34 mouse cellular contexts compared by ENCODE assay signal in the genomic region with DNA sequence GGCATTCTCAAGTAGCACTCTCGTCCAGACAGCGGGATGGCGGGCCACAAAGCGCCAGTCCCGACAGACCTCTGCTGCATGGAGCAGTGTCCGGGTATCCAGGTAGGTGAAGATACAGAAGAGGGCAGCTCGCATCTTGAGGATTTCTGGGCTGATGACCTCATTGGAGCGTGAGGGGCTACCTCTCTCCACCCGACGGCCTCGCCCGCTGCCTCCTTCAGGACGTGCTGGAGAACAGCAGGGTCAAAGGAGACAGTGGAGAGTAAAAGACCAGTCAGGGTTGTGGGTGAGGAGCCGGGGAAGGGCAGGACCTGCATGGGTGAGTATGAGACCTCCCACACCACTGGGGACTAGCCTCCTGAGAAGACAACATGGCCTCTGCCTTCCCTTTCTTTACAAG. TPM values are rescaled to one million over a fixed set of nuclear protein-coding genes. Genes with fewer than 3 reads are reported as not detected.
DNase-seq lines count a peak whose midpoint lies in the region; ATAC-seq and TF ChIP-seq lines count a peak whose summit lies in the region.
"Had no signal": no experiment of that assay in that cellular context is flagged by ENCODE, and none has a peak within 500 bp of the region (broad histone marks: within the 10 kb centered on the region; RNA-seq: fewer than 3 reads in every experiment).

No protein-coding gene starts in this region.

- H3K4me1 ChIP-seq in heart, embryonic 11.5 days (ENCODE audit: control insufficient read depth, insufficient read depth, low read length): no peaks in the 10 kb centered on the region
- peaks cover 4 to 22% of the 10 kb centered on the region in 2 experiments; a peak in 1 of 4 replicates for H3K4me1 ChIP-seq in ES-E14 (ENCODE audit: control insufficient read depth in 2 of 2, insufficient read depth in 2 of 2, low read length in 2 of 2, poor library complexity in 1 of 2)
- H3K4me1 ChIP-seq in heart, embryonic 10.5 days: no peaks in the 10 kb centered on the region
- H3K4me1 ChIP-seq: heart, embryonic 12.5 days; heart, embryonic 15.5 days; intestine, embryonic 15.5 days had no signal

- H3K27me3 ChIP-seq in heart, embryonic 11.5 days (ENCODE audit: control insufficient read depth, insufficient read depth, low read length): peaks cover 60% of the 10 kb centered on the region
- H3K27me3 ChIP-seq in heart, embryonic 10.5 days (ENCODE audit: insufficient read depth, poor library complexity, severe bottlenecking): peaks cover 95% of the 10 kb centered on the region

- no peaks in the 10 kb centered on the region for H3K36me3 ChIP-seq in heart, embryonic 11.5 days (ENCODE audit: control insufficient read depth, insufficient read depth, low read length)
- H3K36me3 ChIP-seq in ES-E14 (ENCODE audit: control insufficient read depth, insufficient read depth, low read length, poor library complexity, severe bottlenecking): no peaks in the 10 kb centered on the region
- H3K36me3 ChIP-seq in heart, embryonic 10.5 days: no peaks in the 10 kb centered on the region
- H3K36me3 ChIP-seq: heart, embryonic 12.5 days; heart, embryonic 15.5 days; hindbrain, embryonic 10.5 days; intestine, embryonic 15.5 days had no signal

- in situ Hi-C loops in ES-E14 (cut with MboI; ENCODE audit: low sequenced_read_pairs in 2 of 2, unreplicated experiment in 2 of 2): no loop called here

- no peak overlapping the region for H3K4me3 ChIP-seq in heart, embryonic 11.5 days (ENCODE audit: low read depth, low read length)
- H3K4me3 ChIP-seq in ES-E14 (ENCODE audit: insufficient read depth in 1 of 2, low read depth in 1 of 2, low read length in 2 of 2, poor library complexity in 1 of 2, severe bottlenecking in 1 of 2): peak overlapping the region; percentile 9 to 19; a peak in 1 of 4 replicates
- H3K4me3 ChIP-seq in heart, embryonic 10.5 days: no peak overlapping the region
- H3K4me3 ChIP-seq: gastrocnemius, adult 2 months; heart, adult 2 months; heart, embryonic 12.5 days; heart, embryonic 15.5 days; hindbrain, embryonic 10.5 days; hindbrain, embryonic 13.5 days; intestine, embryonic 15.5 days had no signal

- peak; percentile 80 for DNase-seq in heart, adult 11 months
- DNase-seq in ES-E14 (ENCODE audit: low read depth, low spot score): no peak
- no peak for DNase-seq in gastrocnemius, postnatal 36 days
- DNase-seq in heart, embryonic 10.5 days (ENCODE audit: low spot score): no peak
- DNase-seq in ovary, postnatal 36 days (ENCODE audit: low spot score): no peak
- DNase-seq: adrenal gland, postnatal 10 days; adrenal gland, postnatal 36 days; B cell, adult 2 months; cerebellum, adult 18-20 months; cerebellum, postnatal 10 days; cerebellum, postnatal 36 days; forebrain, postnatal 0 days; gastrocnemius, adult 2 months; gastrocnemius, postnatal 14 days; heart, adult 2 months; heart, postnatal 10 days; heart, postnatal 36 days; kidney, adult 11 months had no signal

- no peak overlapping the region for H3K9ac ChIP-seq in heart, embryonic 11.5 days (ENCODE audit: low read depth, low read length)
- H3K9ac ChIP-seq in ES-E14 (ENCODE audit: insufficient read depth, low read depth, low read length, poor library complexity, severe bottlenecking): no peak overlapping the region
- H3K9ac ChIP-seq: forebrain, postnatal 0 days; heart, embryonic 12.5 days; heart, embryonic 15.5 days; hindbrain, embryonic 13.5 days; intestine, embryonic 15.5 days had no signal

- no peak for ATAC-seq in heart, embryonic 11.5 days (replicated peaks; ENCODE audit: insufficient number of reproducible peaks, low FRiP score, low TSS enrichment)
- 0 out of 2 replicates have a peak, but pooled peaks have one; percentile 16 for ATAC-seq in erythroblast, adult 5-6 weeks (replicated peaks; ENCODE audit: low FRiP score, poor library complexity, severe bottlenecking)
- ATAC-seq: forebrain, embryonic 14.5 days; hindbrain, embryonic 16.5 days; intestine, embryonic 15.5 days had no signal

- no peak overlapping the region for H3K4me2 ChIP-seq in heart, embryonic 11.5 days
- H3K4me2 ChIP-seq: heart, embryonic 12.5 days; heart, embryonic 15.5 days; hindbrain, embryonic 13.5 days; intestine, embryonic 15.5 days had no signal

- 28% methylated on average over 14 of the region's 14 CpGs for WGBS in heart, embryonic 11.5 days (ENCODE audit: insufficient replicate concordance)
- WGBS in heart, embryonic 10.5 days: 27% methylated on average over 14 of the region's 14 CpGs

- no peaks in the 10 kb centered on the region for H3K9me3 ChIP-seq in heart, embryonic 11.5 days (replicated peaks; ENCODE audit: control insufficient read depth, low read length)
- no peaks in the 10 kb centered on the region for H3K9me3 ChIP-seq in ES-E14 (ENCODE audit: control insufficient read depth, insufficient read depth, low read depth, low read length)
- H3K9me3 ChIP-seq in heart, embryonic 10.5 days: no peaks in the 10 kb centered on the region
- H3K9me3 ChIP-seq: heart, embryonic 15.5 days; hindbrain, embryonic 10.5 days; hindbrain, embryonic 13.5 days; intestine, embryonic 15.5 days had no signal

- intact Hi-C loops in gastrocnemius, postnatal 36 days (cut with DNase I): no loop called here

- no peak overlapping the region for H3K27ac ChIP-seq in heart, embryonic 11.5 days (ENCODE audit: low read depth, low read length)
- no peak overlapping the region for H3K27ac ChIP-seq in ES-E14 (ENCODE audit: insufficient read depth, low read depth, low read length, poor library complexity, severe bottlenecking)
- no peak overlapping the region for H3K27ac ChIP-seq in heart, embryonic 10.5 days
- H3K27ac ChIP-seq: gastrocnemius, adult 2 months; heart, adult 2 months; heart, embryonic 15.5 days; hindbrain, embryonic 10.5 days; hindbrain, embryonic 13.5 days; intestine, embryonic 15.5 days had no signal

TF ChIP-seq in ES-E14, 5 proteins besides CTCF, POLR2A, EP300 and RAD21:
- no peak for TF ChIP-seq ZC3H11A (IDR thresholded peaks at IDR 0.05; ENCODE audit: borderline replicate concordance, low read depth, low read length)
- no peak for TF ChIP-seq HCFC1 (IDR thresholded peaks at IDR 0.05; ENCODE audit: borderline replicate concordance, insufficient read depth, low read length)
- no peak for TF ChIP-seq CHD2 (IDR thresholded peaks at IDR 0.05; ENCODE audit: low read depth, low read length)
- TF ChIP-seq ZNF384 (IDR thresholded peaks at IDR 0.05; ENCODE audit: low read depth, low read length): no peak
- no peak for TF ChIP-seq MAFK (IDR thresholded peaks at IDR 0.05; ENCODE audit: insufficient read depth, low read depth, low read length)

RNA-seq across cellular contexts. Expression of a gene that starts 24.4 kb away (rescaled TPM):
- 0.06 TPM in 1 of 2 replicates, not detected in the other for polyA plus RNA-seq in heart, embryonic 11.5 days (2014; fragmentation: Nextera tagmentation; extraction: Ambion mirVana)
- 0.54 and 0.85 TPM in 2 replicates for total RNA-seq in ES-E14 (2012; rRNA removed)
- total RNA-seq in erythroblast, adult 5-6 weeks (2015; ENCODE audit: low replicate concordance): not detected in 2 replicates
- not detected in 2 replicates for total RNA-seq in erythroblast, adult 5-6 weeks (2017; ENCODE audit: low replicate concordance)
- total RNA-seq in gastrocnemius, postnatal 36 days (2021): under 1 TPM in 1 of 2 experiments, not detected in 1; 0.03 TPM
- 0.04 and 0.13 TPM in 2 replicates for polyA plus RNA-seq in heart, embryonic 10.5 days (2016; fragmentation: Nextera tagmentation; extraction: Ambion mirVana)
- total RNA-seq: heart, postnatal 10 days; heart, postnatal 36 days had no signal

RNA-seq across cellular contexts. Expression of a gene that starts 26.6 kb away (rescaled TPM):
- 21.2 and 34.4 TPM in 2 replicates for polyA plus RNA-seq in heart, embryonic 11.5 days (2014; fragmentation: Nextera tagmentation; extraction: Ambion mirVana)
- 17.2 and 23.4 TPM in 2 replicates for total RNA-seq in ES-E14 (2012; rRNA removed)
- 13.8 TPM in 2 replicates for total RNA-seq in erythroblast, adult 5-6 weeks (2015; ENCODE audit: low replicate concordance)
- 5.7 and 8.1 TPM in 2 replicates for total RNA-seq in erythroblast, adult 5-6 weeks (2017; ENCODE audit: low replicate concordance)
- total RNA-seq in gastrocnemius, postnatal 36 days (2021): 10 to 100 TPM in 1 of 2 experiments, 1 to 10 TPM in 1; 9.6 to 11.0 TPM
- 38.9 and 48.2 TPM in 2 replicates for polyA plus RNA-seq in heart, embryonic 10.5 days (2016; fragmentation: Nextera tagmentation; extraction: Ambion mirVana)

RNA-seq across cellular contexts. Expression of a gene that starts 27.1 kb away (rescaled TPM):
- 445 and 477 TPM in 2 replicates for polyA plus RNA-seq in heart, embryonic 11.5 days (2014; fragmentation: Nextera tagmentation; extraction: Ambion mirVana)
- 493 and 584 TPM in 2 replicates for total RNA-seq in ES-E14 (2012; rRNA removed)
- total RNA-seq in erythroblast, adult 5-6 weeks (2015; ENCODE audit: low replicate concordance): 91.3 and 115 TPM in 2 replicates
- total RNA-seq in erythroblast, adult 5-6 weeks (2017; ENCODE audit: low replicate concordance): 95.1 and 135 TPM in 2 replicates
- 100 to 1,000 TPM; 107 to 117 TPM for total RNA-seq in gastrocnemius, postnatal 36 days (2021)
- polyA plus RNA-seq in heart, embryonic 10.5 days (2016; fragmentation: Nextera tagmentation; extraction: Ambion mirVana): 563 and 665 TPM in 2 replicates

RNA-seq across cellular contexts. Expression of a gene that starts 35.0 kb away (rescaled TPM):
- not detected in 2 replicates for polyA plus RNA-seq in heart, embryonic 11.5 days (2014; fragmentation: Nextera tagmentation; extraction: Ambion mirVana)
- total RNA-seq in ES-E14 (2012; rRNA removed): 0.21 and 0.31 TPM in 2 replicates
- total RNA-seq in erythroblast, adult 5-6 weeks (2015; ENCODE audit: low replicate concordance): not detected in 2 replicates
- not detected in 2 replicates for total RNA-seq in erythroblast, adult 5-6 weeks (2017; ENCODE audit: low replicate concordance)
- total RNA-seq in gastrocnemius, postnatal 36 days (2021): not detected
- not detected in 2 replicates for polyA plus RNA-seq in heart, embryonic 10.5 days (2016; fragmentation: Nextera tagmentation; extraction: Ambion mirVana)
- total RNA-seq: adrenal gland, adult 18-20 months; adrenal gland, postnatal 36 days; CH12.LX; gastrocnemius, adult 2 months; gastrocnemius, postnatal 14 days; heart, adult 2 months; heart, postnatal 10 days; heart, postnatal 36 days; MEL had no signal
- polyA plus RNA-seq: embryonic facial prominence, embryonic 11.5 days; embryonic facial prominence, embryonic 14.5 days; forebrain, embryonic 11.5 days; forebrain, embryonic 14.5 days; gonadal fat pad, adult 2 months; heart, adult 2 months; heart, embryonic 12.5 days; heart, embryonic 15.5 days; hindbrain, embryonic 10.5 days; hindbrain, embryonic 13.5 days; hindbrain, embryonic 16.5 days; intestine, embryonic 15.5 days had no signal

RNA-seq across cellular contexts. Expression of a gene that starts 46.6 kb away (rescaled TPM):
- 38.8 and 42.5 TPM in 2 replicates for polyA plus RNA-seq in heart, embryonic 11.5 days (2014; fragmentation: Nextera tagmentation; extraction: Ambion mirVana)
- 94.1 and 125 TPM in 2 replicates for total RNA-seq in ES-E14 (2012; rRNA removed)
- 1.5 TPM in 2 replicates for total RNA-seq in erythroblast, adult 5-6 weeks (2015; ENCODE audit: low replicate concordance)
- 4.0 and 14.1 TPM in 2 replicates for total RNA-seq in erythroblast, adult 5-6 weeks (2017; ENCODE audit: low replicate concordance)
- total RNA-seq in gastrocnemius, postnatal 36 days (2021): 1 to 10 TPM; 6.8 TPM
- 64.4 and 81.8 TPM in 2 replicates for polyA plus RNA-seq in heart, embryonic 10.5 days (2016; fragmentation: Nextera tagmentation; extraction: Ambion mirVana)

Comparison
In these comparisons a context has a peak if more than half of its experiments do, and no peak if none do; other contexts are left out.
1. H3K4me3 ChIP-seq: peak in ES-E14 (2 of 2); none in heart, embryonic 11.5 days (single experiment) and heart, embryonic 10.5 days (single experiment).